Mouse (Mus musculus) forebrain, embryonic 11.5 days (tissue): Measurements from ENCODE around the gene Cacna1d. TPM values are rescaled to one million over a fixed set of nuclear protein-coding genes. Genes with fewer than 3 reads are reported as not detected.

Experiments used
- ATAC-seq: fragments of 200-750 bp; cut with Nextera tagmentation; replicated peaks from 2 replicates; pipeline ENCODE4 v1.8.0; 2017; ENCODE audit warnings: moderate TSS enrichment; ENCODE audit not compliant: low FRiP score
- DNase-seq: peaks from one replicate; pipeline ENCODE4 v3.0.0-alpha.2; 2017; ENCODE audit warnings: low spot score
- H3K27ac ChIP-seq: fragments of 300-500 bp; sonication (generic); 2 replicates; pipeline ENCODE4 v1.5.1; 2014; ENCODE audit warnings: low read depth, low read length
- H3K27me3 ChIP-seq: fragments of 300-500 bp; sonication (generic); 2 replicates; pipeline ENCODE4 v1.6.1; 2014; ENCODE audit warnings: mild to moderate bottlenecking, low read length, mixed read lengths; ENCODE audit not compliant: control insufficient read depth, insufficient read depth
- H3K36me3 ChIP-seq: fragments of 300-500 bp; sonication (generic); 2 replicates; pipeline ENCODE4 v1.6.1; 2014; ENCODE audit warnings: mild to moderate bottlenecking, low read length, moderate library complexity, mixed read lengths; ENCODE audit not compliant: control insufficient read depth, insufficient read depth
- H3K4me1 ChIP-seq: fragments of 300-500 bp; sonication (generic); replicated peaks from 2 replicates; pipeline ENCODE4 v1.6.1; 2014; ENCODE audit warnings: low read length, mixed read lengths; ENCODE audit not compliant: control insufficient read depth, insufficient read depth
- H3K4me2 ChIP-seq: fragments of 300-500 bp; sonication (generic); 2 replicates; pipeline ENCODE4 v1.6.1; 2014; ENCODE audit warnings: low read depth, mild to moderate bottlenecking, low read length, moderate library complexity, mixed read lengths; ENCODE audit not compliant: severe bottlenecking
- H3K4me3 ChIP-seq: fragments of 300-500 bp; sonication (generic); 2 replicates; pipeline ENCODE4 v1.5.1; 2014; ENCODE audit warnings: low read depth, low read length
- H3K9ac ChIP-seq: fragments of 300-500 bp; sonication (generic); 2 replicates; pipeline ENCODE4 v1.6.1; 2014; ENCODE audit warnings: low read length
- H3K9me3 ChIP-seq: fragments of 300-500 bp; sonication (generic); 2 replicates; pipeline ENCODE4 v1.6.1; 2016; ENCODE audit warnings: low read length, mixed read lengths; ENCODE audit not compliant: control insufficient read depth
- WGBS: fragments of 180-500 bp; shearing (Covaris S2); extraction: QIAGEN DNeasy Blood & Tissue Kit; methylation state at CpG from one replicate; pipeline ENCODE4 v1.1.7; 2014; 5-methylcytosine and 5-hydroxymethylcytosine counted together
- polyA plus RNA-seq: library from polyadenylated mRNA; unstranded; fragments of >200 nt; fragmentation: Nextera tagmentation; extraction: Ambion mirVana; gene quantifications from 2 replicates; pipeline ENCODE4 v1.2.1, GENCODE M21; 2014

Cacna1d gene
- polyA plus RNA-seq, 1 experiment from 2014 or later, result 1.8 TPM

GRCm38 (mm10) chr14:30048049-30048448, 443.2 kb downstream of the Cacna1d start:
- Histone ChIP-seq H3K9ac (no peak overlapping the region), H3K36me3 (no peaks in the 10 kb centered on the region), H3K27me3 (no peaks in the 10 kb centered on the region), H3K4me1 (no peaks in the 10 kb centered on the region), H3K9me3 (no peaks in the 10 kb centered on the region), H3K4me3 (no peak overlapping the region), H3K27ac (no peak overlapping the region), H3K4me2 (no peak overlapping the region)
- ATAC-seq, result no peak
- DNase-seq, result no peak
- WGBS, result 79% methylated on average over 3 of the region's 3 CpGs

GRCm38 (mm10) chr14:30046976-30047375, 444.3 kb downstream of the Cacna1d start:
- Histone ChIP-seq H3K4me3 (no peak overlapping the region), H3K9me3 (no peaks in the 10 kb centered on the region), H3K9ac (no peak overlapping the region), H3K27ac (no peak overlapping the region), H3K36me3 (no peaks in the 10 kb centered on the region), H3K4me2 (no peak overlapping the region), H3K27me3 (no peaks in the 10 kb centered on the region), H3K4me1 (no peaks in the 10 kb centered on the region)
- DNase-seq (no peak), ATAC-seq (no peak)
- 92% methylated on average over 4 of the region's 4 CpGs for WGBS

GRCm38 (mm10) chr14:30045704-30046220, 445.5 kb downstream of the Cacna1d start:
- Histone ChIP-seq H3K36me3 (no peaks in the 10 kb centered on the region), H3K4me1 (no peaks in the 10 kb centered on the region), H3K4me2 (no peak overlapping the region), H3K9ac (no peak overlapping the region), H3K27me3 (no peaks in the 10 kb centered on the region), H3K9me3 (no peaks in the 10 kb centered on the region), H3K27ac (no peak overlapping the region), H3K4me3 (no peak overlapping the region)
- no peak for DNase-seq
- no peak for ATAC-seq
- 87% methylated on average over 8 of the region's 8 CpGs for WGBS

GRCm38 (mm10) chr14:30045239-30045638, 446.0 kb downstream of the Cacna1d start:
- H3K9me3 ChIP-seq, result no peaks in the 10 kb centered on the region
- 92% methylated on average over 10 of the region's 10 CpGs for WGBS
- DNase-seq (no peak), ATAC-seq (no peak)
- no peak overlapping the region for H3K4me2 ChIP-seq
- no peaks in the 10 kb centered on the region for H3K36me3 ChIP-seq
- H3K9ac ChIP-seq, result no peak overlapping the region
- H3K27me3 ChIP-seq, result no peaks in the 10 kb centered on the region
- H3K27ac ChIP-seq, result no peak overlapping the region
- H3K4me1 ChIP-seq, result no peaks in the 10 kb centered on the region
- H3K4me3 ChIP-seq, result no peak overlapping the region

- no peaks in the 10 kb centered on the region for H3K4me1 ChIP-seq
- H3K27ac ChIP-seq, result no peak overlapping the region
- H3K9me3 ChIP-seq, result no peaks in the 10 kb centered on the region
- H3K4me2 ChIP-seq, result no peak overlapping the region
- no peak for ATAC-seq
- DNase-seq, result no peak
- no peak overlapping the region for H3K4me3 ChIP-seq
- 92% methylated on average over 7 of the region's 7 CpGs for WGBS
- H3K36me3 ChIP-seq, result no peaks in the 10 kb centered on the region
- no peak overlapping the region for H3K9ac ChIP-seq
- no peaks in the 10 kb centered on the region for H3K27me3 ChIP-seq
These were observed 447.8 kb downstream of the Cacna1d start for GRCm38 (mm10) chr14:30043356-30043940.

GRCm38 (mm10) chr14:30041836-30042235, 449.4 kb downstream of the Cacna1d start:
- Histone ChIP-seq H3K36me3 (no peaks in the 10 kb centered on the region), H3K27me3 (no peaks in the 10 kb centered on the region), H3K4me2 (no peak overlapping the region), H3K4me3 (no peak overlapping the region), H3K4me1 (no peaks in the 10 kb centered on the region), H3K9me3 (no peaks in the 10 kb centered on the region), H3K9ac (no peak overlapping the region), H3K27ac (no peak overlapping the region)
- ATAC-seq, result no peak
- WGBS, result 87% methylated on average over 9 of the region's 9 CpGs
- DNase-seq, result no peak

GRCm38 (mm10) chr14:30039413-30039812, 451.8 kb downstream of the Cacna1d start:
- no peak overlapping the region for H3K9ac ChIP-seq
- no peak overlapping the region for H3K4me2 ChIP-seq
- H3K36me3 ChIP-seq, result no peaks in the 10 kb centered on the region
- DNase-seq (no peak), ATAC-seq (no peak)
- H3K4me3 ChIP-seq, result no peak overlapping the region
- H3K27ac ChIP-seq, result no peak overlapping the region
- no peaks in the 10 kb centered on the region for H3K9me3 ChIP-seq
- no peaks in the 10 kb centered on the region for H3K27me3 ChIP-seq
- H3K4me1 ChIP-seq, result no peaks in the 10 kb centered on the region
- 84% methylated on average over 4 of the region's 4 CpGs for WGBS

GRCm38 (mm10) chr14:30038431-30038830, 452.8 kb downstream of the Cacna1d start:
- ATAC-seq, result no peak
- DNase-seq, result no peak

GRCm38 (mm10) chr14:30033405-30033804, 457.9 kb downstream of the Cacna1d start:
- DNase-seq, result no peak
- Histone ChIP-seq H3K4me2 (no peak overlapping the region), H3K4me3 (no peak overlapping the region), H3K4me1 (no peaks in the 10 kb centered on the region), H3K9me3 (no peaks in the 10 kb centered on the region), H3K36me3 (no peaks in the 10 kb centered on the region), H3K27ac (no peak overlapping the region), H3K27me3 (no peaks in the 10 kb centered on the region), H3K9ac (no peak overlapping the region)
- WGBS, result 74% methylated on average over 8 of the region's 8 CpGs
- no peak for ATAC-seq

More at GRCm38 (mm10) chr14:30038431-30038830, 452.8 kb downstream of the Cacna1d start:
- Histone ChIP-seq H3K4me1 (no peaks in the 10 kb centered on the region), H3K36me3 (no peaks in the 10 kb centered on the region), H3K4me2 (no peak overlapping the region), H3K4me3 (no peak overlapping the region), H3K27me3 (no peaks in the 10 kb centered on the region), H3K27ac (no peak overlapping the region), H3K9ac (no peak overlapping the region), H3K9me3 (no peaks in the 10 kb centered on the region)
- 89% methylated on average over 18 of the region's 18 CpGs for WGBS
